Mouse (Mus musculus) ES-E14 (cell line): ENCODE results near the gene Psmc1. TPM values are rescaled to one million over a fixed set of nuclear protein-coding genes. Genes with fewer than 3 reads are reported as not detected.

ENCODE experiments used
- DNase-seq: peaks from one replicate; pipeline ENCODE4 v3.0.0-alpha.2; 2013; ENCODE audit warnings: low read depth, low spot score
- H3K27ac ChIP-seq: 2 replicates; pipeline ENCODE4 v1.5.1; 2012; ENCODE audit warnings: low read depth, mild to moderate bottlenecking, low read length, moderate library complexity, mixed read lengths; ENCODE audit not compliant: poor library complexity, insufficient read depth, severe bottlenecking
- H3K36me3 ChIP-seq: 2 replicates; pipeline ENCODE4 v1.6.1; 2012; ENCODE audit warnings: mild to moderate bottlenecking, low read length, moderate library complexity, mixed read lengths; ENCODE audit not compliant: control insufficient read depth, poor library complexity, insufficient read depth, severe bottlenecking
- H3K4me1 ChIP-seq, 2 experiments: fragments of 150-350 bp in 1 of 2; sonication (generic) in 1 of 2; 2 replicates each; pipeline ENCODE4 v1.6.1; 2012; ENCODE audit warnings: low read length in 2 of 2, mild to moderate bottlenecking in 1 of 2, mixed read lengths in 1 of 2; ENCODE audit not compliant: control insufficient read depth in 2 of 2, insufficient read depth in 2 of 2, poor library complexity in 1 of 2
- H3K4me3 ChIP-seq, 2 experiments: fragments of 150-350 bp in 1 of 2; sonication (generic) in 1 of 2; 2 replicates each; pipeline ENCODE4 v1.5.1; 2012; ENCODE audit warnings: low read length in 2 of 2, low read depth in 1 of 2, mild to moderate bottlenecking in 1 of 2, mixed read lengths in 1 of 2; ENCODE audit not compliant: insufficient read depth in 1 of 2, poor library complexity in 1 of 2, severe bottlenecking in 1 of 2
- H3K9ac ChIP-seq: 2 replicates; pipeline ENCODE4 v1.6.1; 2012; ENCODE audit warnings: low read depth, mild to moderate bottlenecking, low read length, mixed read lengths; ENCODE audit not compliant: poor library complexity, insufficient read depth, severe bottlenecking
- H3K9me3 ChIP-seq: fragments of 150-350 bp; sonication (generic); 2 replicates; pipeline ENCODE4 v1.6.1; 2012; ENCODE audit warnings: low read depth, mild to moderate bottlenecking, low read length; ENCODE audit not compliant: control insufficient read depth, insufficient read depth
- CHD2 ChIP-seq: IDR thresholded peaks from 2 replicates; pipeline ENCODE4 v1.6.1; 2014; ENCODE audit warnings: mild to moderate bottlenecking, low read depth, low read length, inconsistent platforms
- HCFC1 ChIP-seq: IDR thresholded peaks from 2 replicates; pipeline ENCODE4 v1.6.1; 2012; ENCODE audit warnings: low read length, inconsistent platforms, borderline replicate concordance; ENCODE audit not compliant: insufficient read depth
- MAFK ChIP-seq: IDR thresholded peaks from 2 replicates; pipeline ENCODE4 v1.6.1; 2014; ENCODE audit warnings: mild to moderate bottlenecking, low read depth, low read length, inconsistent platforms; ENCODE audit not compliant: insufficient read depth
- ZC3H11A ChIP-seq: IDR thresholded peaks from 2 replicates; pipeline ENCODE4 v1.6.1; 2012; ENCODE audit warnings: low read depth, mild to moderate bottlenecking, inconsistent platforms, low read length, borderline replicate concordance
- ZNF384 ChIP-seq: IDR thresholded peaks from 2 replicates; pipeline ENCODE4 v1.6.1; 2012; ENCODE audit warnings: low read depth, low read length, inconsistent platforms
- in situ Hi-C, 2 experiments: fragments of 600-800 bp; cut with MboI; formaldehyde crosslinking; loops; one replicate each; pipeline ENCODE4 v1.15.1; 2025; ENCODE audit warnings: low sequenced_read_pairs in 2 of 2, inconsistent platforms in 1 of 2; ENCODE audit not compliant: unreplicated experiment in 2 of 2
- total RNA-seq: library from RNA; depleted of rRNA; stranded (reverse); fragments of 300-350 nt; gene quantifications from 2 replicates; pipeline ENCODE4 v1.2.3, GENCODE M21; 2012; rRNA removed

Gene Psmc1
- 178 and 264 TPM in 2 replicates for total RNA-seq

- TF ChIP-seq MAFK, result peak; percentile 59
- peak; percentile 100 for TF ChIP-seq ZNF384
- TF ChIP-seq CHD2, result no peak
- TF ChIP-seq HCFC1, result peak; percentile 83
- Histone ChIP-seq H3K4me3 (peak within 1 kb of the TSS; percentile 92 to 97), H3K9me3 (no peaks in the 10 kb centered on the region), H3K9ac (peak within 1 kb of the TSS; percentile 99), H3K36me3 (peaks cover 20% of the 10 kb centered on the region), H3K27ac (peak within 1 kb of the TSS; percentile 85), H3K4me1 (peaks cover 0 to 13% of the 10 kb centered on the region in 2 experiments; a peak in 3 of 4 replicates)
- in situ Hi-C loops, result loop anchor here (5.0 to 10.0 kb wide), 2 partner anchors 135 to 138 kb away; no protein-coding TSS in a partner anchor
- peak; percentile 87 for DNase-seq
These were observed at the start of gene Psmc1 for GRCm38 (mm10) chr12:100109986-100110696. Gene Psmc1, plus strand, starts transcription at chr12:100110154.

- Histone ChIP-seq H3K27ac (no peak overlapping the region), H3K4me1 (no peaks in the 10 kb centered on the region), H3K9me3 (no peaks in the 10 kb centered on the region), H3K9ac (no peak overlapping the region), H3K4me3 (no peak overlapping the region), H3K36me3 (no peaks in the 10 kb centered on the region)
- no peak for DNase-seq
- in situ Hi-C loops, result no loop called here
- no peak for TF ChIP-seq CHD2
- no peak for TF ChIP-seq ZC3H11A
- no peak for TF ChIP-seq HCFC1
- TF ChIP-seq ZNF384, result no peak
- no peak for TF ChIP-seq MAFK
These were observed 48.9 kb upstream of the Psmc1 start for GRCm38 (mm10) chr12:100061071-100061470.

- TF ChIP-seq MAFK (no peak), ZC3H11A (no peak), HCFC1 (no peak), CHD2 (no peak), ZNF384 (no peak)
These were observed 48.1 kb upstream of the Psmc1 start for GRCm38 (mm10) chr12:100061826-100062225.

DNA sequence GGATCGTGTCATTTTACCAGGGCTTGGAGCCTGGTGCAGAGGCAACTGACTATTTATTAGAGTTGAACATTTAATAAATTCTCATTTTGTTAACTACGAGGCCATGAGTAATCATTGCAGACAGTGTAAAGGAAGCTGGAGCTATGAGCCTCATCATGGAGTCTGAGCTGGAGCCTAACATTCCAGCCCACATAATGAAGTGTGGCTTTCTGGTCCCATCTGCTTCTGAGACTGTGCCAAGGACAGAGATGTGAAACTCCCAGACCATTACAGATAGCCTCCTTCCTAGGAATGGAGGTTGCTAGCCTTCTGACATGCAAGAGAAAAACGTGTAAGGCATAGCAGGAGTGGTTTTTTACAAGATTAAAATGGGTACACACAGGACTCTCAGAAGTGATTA is 47.4 kb upstream of the Psmc1 start:
- H3K27ac ChIP-seq, result no peak overlapping the region
- no peak overlapping the region for H3K9ac ChIP-seq
- in situ Hi-C loops, result no loop called here
- no peaks in the 10 kb centered on the region for H3K9me3 ChIP-seq
- H3K4me3 ChIP-seq, result no peak overlapping the region
- H3K36me3 ChIP-seq, result no peaks in the 10 kb centered on the region
- H3K4me1 ChIP-seq, result no peaks in the 10 kb centered on the region
- DNase-seq, result no peak
- no peak for TF ChIP-seq ZC3H11A
- TF ChIP-seq HCFC1, result no peak
- TF ChIP-seq ZNF384, result no peak
- TF ChIP-seq MAFK, result no peak
- TF ChIP-seq CHD2, result no peak

More at GRCm38 (mm10) chr12:100061826-100062225, 48.1 kb upstream of the Psmc1 start:
- no peak overlapping the region for H3K27ac ChIP-seq
- H3K36me3 ChIP-seq, result no peaks in the 10 kb centered on the region
- H3K9ac ChIP-seq, result no peak overlapping the region
- H3K4me3 ChIP-seq, result no peak overlapping the region
- no peaks in the 10 kb centered on the region for H3K9me3 ChIP-seq
- no peak for DNase-seq
- no peaks in the 10 kb centered on the region for H3K4me1 ChIP-seq
- in situ Hi-C loops, result no loop called here

- Histone ChIP-seq H3K9me3 (no peaks in the 10 kb centered on the region), H3K9ac (no peak overlapping the region), H3K27ac (no peak overlapping the region), H3K4me1 (no peaks in the 10 kb centered on the region), H3K4me3 (no peak overlapping the region), H3K36me3 (no peaks in the 10 kb centered on the region)
- no peak for DNase-seq
- TF ChIP-seq MAFK (no peak), ZNF384 (no peak)
- in situ Hi-C loops, result no loop called here
These were observed 44.8 kb upstream of the Psmc1 start for GRCm38 (mm10) chr12:100065109-100065508.
